Mouse (Mus musculus): ENCODE results near the gene Hsp90ab1. TPM values are rescaled to one million over a fixed set of nuclear protein-coding genes. Genes with fewer than 3 reads are reported as not detected.
A peak's percentile ranks its signal among the peaks of the same experiment; 100 is the strongest.

Hsp90ab1 gene
- 1,532 and 1,551 TPM in 2 replicates for polyA plus RNA-seq (2015; fragmentation: Nextera tagmentation; extraction: Ambion mirVana)

- Histone ChIP-seq H3K9ac (peak within 1 kb of the TSS; percentile 100), H3K27ac (peak within 1 kb of the TSS; percentile 99), H3K27me3 (replicated peaks) (no peaks in the 10 kb centered on the region), H3K9me3 (no peaks in the 10 kb centered on the region), H3K4me1 (peaks cover 37% of the 10 kb centered on the region), H3K4me2 (peak within 1 kb of the TSS; percentile 84), H3K4me3 (replicated peaks) (peak within 1 kb of the TSS; percentile 99), H3K36me3 (peaks cover 36% of the 10 kb centered on the region)
- ATAC-seq (ENCODE audit: insufficient read depth, low FRiP score, low read depth): peak; percentile 77
- under 1% methylated on average over 41 of the region's 41 CpGs for WGBS
Observed at GRCm38 (mm10) chr17:45573087-45573779, at the start of gene Hsp90ab1. Gene Hsp90ab1, minus strand, starts transcription at chr17:45573271.

- Histone ChIP-seq H3K27ac (peak overlapping the region; percentile 71), H3K4me1 (peaks cover 12% of the 10 kb centered on the region), H3K9me3 (no peaks in the 10 kb centered on the region), H3K27me3 (replicated peaks) (no peaks in the 10 kb centered on the region), H3K36me3 (no peaks in the 10 kb centered on the region), H3K4me2 (peak overlapping the region; percentile 46), H3K9ac (no peak overlapping the region), H3K4me3 (replicated peaks) (peak overlapping the region; percentile 24)
- peak; percentile 36; the same call in 1 of the 2 replicates for ATAC-seq (ENCODE audit: insufficient read depth, low FRiP score, low read depth)
- 17% methylated on average over 20 of the region's 20 CpGs for WGBS
Observed at GRCm38 (mm10) chr17:45619386-45620256, 46.5 kb upstream of the Hsp90ab1 start.

DNA sequence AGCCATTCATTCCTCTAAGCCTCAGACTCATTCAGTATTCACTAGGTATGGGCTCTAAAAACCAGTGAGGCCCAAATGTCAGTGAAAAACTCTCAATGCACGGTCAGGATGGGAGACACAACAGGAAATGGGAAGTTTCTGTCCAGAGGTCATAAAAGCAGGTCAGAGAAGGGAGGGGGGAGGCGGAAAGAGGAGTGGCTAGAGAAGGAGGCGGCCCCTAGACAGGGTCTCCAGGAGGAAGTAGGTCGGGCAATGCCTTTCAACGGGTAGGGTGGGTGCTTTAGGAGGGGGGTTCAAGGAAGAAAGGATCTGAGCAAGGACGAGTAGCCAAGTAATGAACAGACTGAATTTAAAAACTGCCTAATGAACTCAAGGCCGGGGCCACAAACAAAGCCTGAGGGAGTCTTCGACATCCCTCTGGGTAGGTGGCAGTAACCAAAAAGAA, 45.9 kb upstream of the Hsp90ab1 start:
- WGBS: 23% methylated on average over 8 of the region's 8 CpGs
- ATAC-seq (ENCODE audit: insufficient read depth, low FRiP score, low read depth): peak; percentile 67
- Histone ChIP-seq H3K4me3 (replicated peaks) (peak overlapping the region; percentile 24), H3K27ac (peak overlapping the region; percentile 71), H3K27me3 (replicated peaks) (no peaks in the 10 kb centered on the region), H3K4me1 (peaks cover 12% of the 10 kb centered on the region), H3K9me3 (no peaks in the 10 kb centered on the region), H3K4me2 (peak overlapping the region; percentile 46), H3K36me3 (no peaks in the 10 kb centered on the region), H3K9ac (no peak overlapping the region)

- Histone ChIP-seq H3K4me3 (replicated peaks) (no peak overlapping the region), H3K4me2 (no peak overlapping the region), H3K36me3 (no peaks in the 10 kb centered on the region), H3K27ac (no peak overlapping the region), H3K9me3 (no peaks in the 10 kb centered on the region), H3K9ac (no peak overlapping the region), H3K27me3 (replicated peaks) (no peaks in the 10 kb centered on the region), H3K4me1 (peaks cover 12% of the 10 kb centered on the region)
- no peak for ATAC-seq (ENCODE audit: insufficient read depth, low FRiP score, low read depth)
- WGBS: 84% methylated on average over 6 of the region's 6 CpGs
Observed at GRCm38 (mm10) chr17:45617655-45618054, 44.6 kb upstream of the Hsp90ab1 start.

DNA sequence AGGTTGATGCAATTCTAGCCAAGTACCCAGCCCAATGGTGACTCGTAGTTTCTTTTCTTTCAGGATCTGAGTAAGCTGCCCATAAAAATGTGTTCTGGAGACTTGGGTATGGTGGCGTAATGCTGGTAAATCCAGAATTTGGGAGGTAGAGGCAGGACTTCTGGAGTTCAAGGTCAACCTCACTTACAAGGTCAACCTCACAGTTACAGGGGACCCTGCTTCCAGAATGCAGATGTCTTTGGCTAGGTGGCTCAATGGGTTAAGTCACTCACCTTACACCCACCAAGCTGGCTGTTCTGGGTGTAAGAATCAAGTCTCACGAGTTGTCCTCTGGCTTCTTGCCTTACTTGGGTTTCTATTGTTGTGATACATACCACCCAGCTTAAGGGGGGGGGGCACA, 43.6 kb upstream of the Hsp90ab1 start:
- H3K4me2 ChIP-seq: no peak overlapping the region
- no peaks in the 10 kb centered on the region for H3K9me3 ChIP-seq
- peaks cover 12% of the 10 kb centered on the region for H3K4me1 ChIP-seq
- H3K27me3 ChIP-seq (replicated peaks): no peaks in the 10 kb centered on the region
- H3K36me3 ChIP-seq: no peaks in the 10 kb centered on the region
- ATAC-seq (ENCODE audit: insufficient read depth, low FRiP score, low read depth): no peak
- H3K9ac ChIP-seq: no peak overlapping the region
- H3K27ac ChIP-seq: no peak overlapping the region
- no peak overlapping the region for H3K4me3 ChIP-seq (replicated peaks)
- WGBS: 83% methylated on average over 3 of the region's 3 CpGs

- ATAC-seq (ENCODE audit: insufficient read depth, low FRiP score, low read depth): no peak
- WGBS: 45% methylated on average over 4 of the region's 4 CpGs
Observed at GRCm38 (mm10) chr17:45616046-45616650, 43.1 kb upstream of the Hsp90ab1 start.

GRCm38 (mm10) chr17:45612921-45613320, 39.9 kb upstream of the Hsp90ab1 start:
- H3K4me1 ChIP-seq: peaks cover 2% of the 10 kb centered on the region; the same call in 1 of the 2 replicates
- no peaks in the 10 kb centered on the region for H3K27me3 ChIP-seq (replicated peaks)
- no peak for ATAC-seq (ENCODE audit: insufficient read depth, low FRiP score, low read depth)
- H3K9me3 ChIP-seq: no peaks in the 10 kb centered on the region
- no peak overlapping the region for H3K4me2 ChIP-seq
- no peak overlapping the region for H3K9ac ChIP-seq
- H3K27ac ChIP-seq: no peak overlapping the region
- no peaks in the 10 kb centered on the region for H3K36me3 ChIP-seq
- 72% methylated on average over 7 of the region's 7 CpGs for WGBS
- H3K4me3 ChIP-seq (replicated peaks): no peak overlapping the region

More at GRCm38 (mm10) chr17:45616046-45616650, 43.1 kb upstream of the Hsp90ab1 start:
- Histone ChIP-seq H3K27ac (no peak overlapping the region), H3K36me3 (no peaks in the 10 kb centered on the region), H3K27me3 (replicated peaks) (no peaks in the 10 kb centered on the region), H3K9me3 (no peaks in the 10 kb centered on the region), H3K4me2 (no peak overlapping the region), H3K4me1 (peaks cover 12% of the 10 kb centered on the region), H3K9ac (no peak overlapping the region), H3K4me3 (replicated peaks) (no peak overlapping the region)

DNA sequence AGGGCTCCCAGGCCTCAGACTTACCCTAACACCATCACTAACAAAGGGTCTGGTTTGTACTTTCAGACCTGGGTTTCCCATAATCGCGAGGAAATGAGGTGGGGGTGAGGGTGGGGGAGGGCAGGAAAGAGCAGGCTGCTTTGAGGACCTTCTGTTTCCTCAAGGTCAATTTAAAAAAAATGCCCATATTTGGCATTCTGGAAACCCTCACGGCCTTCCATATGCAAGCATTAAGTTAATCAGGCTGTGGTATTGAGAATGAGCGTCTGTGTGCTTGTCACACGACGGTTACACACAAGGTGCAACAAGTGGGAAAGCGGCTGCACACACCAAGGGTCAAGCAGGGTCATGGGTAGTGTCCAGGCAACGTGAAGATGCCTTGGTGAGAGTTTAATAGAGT, 38.9 kb upstream of the Hsp90ab1 start:
- Histone ChIP-seq H3K4me2 (no peak overlapping the region), H3K4me3 (replicated peaks) (no peak overlapping the region), H3K27ac (no peak overlapping the region), H3K9ac (no peak overlapping the region), H3K4me1 (peaks cover 2% of the 10 kb centered on the region; the same call in 1 of the 2 replicates), H3K27me3 (replicated peaks) (no peaks in the 10 kb centered on the region), H3K36me3 (no peaks in the 10 kb centered on the region), H3K9me3 (no peaks in the 10 kb centered on the region)
- 66% methylated on average over 8 of the region's 8 CpGs for WGBS
- ATAC-seq (ENCODE audit: insufficient read depth, low FRiP score, low read depth): no peak

DNA sequence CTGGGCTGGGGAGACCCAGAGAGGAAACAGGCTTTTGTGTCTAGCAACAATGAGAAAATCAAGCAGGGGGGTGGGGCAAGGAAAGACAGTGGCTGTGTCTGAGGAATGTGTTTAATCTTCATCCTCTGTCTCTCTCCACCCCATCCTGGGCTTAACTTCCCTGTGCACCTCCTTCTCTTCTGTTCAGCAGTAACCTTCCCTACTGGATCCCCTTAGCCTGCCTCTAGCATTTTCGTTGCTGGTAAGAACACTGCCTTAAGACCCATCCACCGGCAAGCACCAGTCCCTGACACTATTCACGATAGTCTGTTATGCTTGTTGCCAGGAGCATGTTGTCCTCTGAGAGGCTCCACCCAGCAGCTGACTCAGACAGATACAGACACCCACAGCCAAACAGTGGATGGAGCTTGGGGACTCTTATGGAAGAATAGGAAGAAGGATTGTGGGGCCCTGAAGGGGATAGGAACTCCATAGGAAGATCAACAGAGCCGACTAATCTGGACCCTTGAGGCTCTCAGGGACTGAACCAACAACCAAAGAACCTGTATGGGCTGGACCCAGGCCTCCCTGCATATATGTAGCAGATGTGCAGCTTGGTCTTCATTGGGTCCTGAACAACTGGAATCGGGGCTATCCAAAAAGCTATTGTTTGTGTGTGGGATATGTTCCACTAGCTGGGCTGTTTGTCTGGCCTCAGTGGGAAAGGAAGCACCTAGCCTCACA, 37.2 kb upstream of the Hsp90ab1 start:
- Histone ChIP-seq H3K27ac (peak overlapping the region; percentile 40; the same call in 1 of the 2 replicates), H3K4me2 (0 out of 2 replicates have a peak overlapping the region, but pooled peaks have one; percentile 6), H3K4me3 (replicated peaks) (no peak overlapping the region), H3K9me3 (no peaks in the 10 kb centered on the region), H3K9ac (no peak overlapping the region), H3K27me3 (replicated peaks) (no peaks in the 10 kb centered on the region), H3K4me1 (peaks cover 2% of the 10 kb centered on the region; the same call in 1 of the 2 replicates), H3K36me3 (no peaks in the 10 kb centered on the region)
- ATAC-seq (ENCODE audit: insufficient read depth, low FRiP score, low read depth): no peak; the same call in 1 of the 2 replicates
- WGBS: 32% methylated on average over 5 of the region's 5 CpGs

GRCm38 (mm10) chr17:45608396-45608795, 35.3 kb upstream of the Hsp90ab1 start:
- 86% methylated on average over 4 of the region's 4 CpGs for WGBS
- H3K4me2 ChIP-seq: no peak overlapping the region
- H3K4me3 ChIP-seq (replicated peaks): no peak overlapping the region
- H3K27me3 ChIP-seq (replicated peaks): no peaks in the 10 kb centered on the region
- ATAC-seq (ENCODE audit: insufficient read depth, low FRiP score, low read depth): no peak
- no peak overlapping the region for H3K9ac ChIP-seq
- H3K4me1 ChIP-seq: peaks cover 2% of the 10 kb centered on the region; the same call in 1 of the 2 replicates
- no peaks in the 10 kb centered on the region for H3K36me3 ChIP-seq
- no peaks in the 10 kb centered on the region for H3K9me3 ChIP-seq
- no peak overlapping the region for H3K27ac ChIP-seq
